Mouse (Mus musculus): ENCODE measurements around the gene Tmprss11e. TPM values are rescaled to one million over a fixed set of nuclear protein-coding genes. Genes with fewer than 3 reads are reported as not detected.

Tmprss11e gene
- polyA plus RNA-seq, 1 experiment from 2014 or later = not detected

- no peak overlapping the region for H3K27ac ChIP-seq
- H3K27me3 ChIP-seq (replicated peaks) = no peaks in the 10 kb centered on the region
- no peaks in the 10 kb centered on the region for H3K9me3 ChIP-seq
- H3K9ac ChIP-seq = no peak overlapping the region
- no peak overlapping the region for H3K4me2 ChIP-seq (replicated peaks)
- no peak overlapping the region for H3K4me3 ChIP-seq (replicated peaks)
- 56% methylated on average over 2 of the region's 2 CpGs for WGBS
- H3K4me1 ChIP-seq (replicated peaks) = no peaks in the 10 kb centered on the region
- ATAC-seq = peak; percentile 81
- no peaks in the 10 kb centered on the region for H3K36me3 ChIP-seq
These were observed 9.8 kb downstream of the Tmprss11e start for GRCm38 (mm10) chr5:86735808-86736207.

- Histone ChIP-seq H3K9ac (no peak overlapping the region), H3K27me3 (replicated peaks) (no peaks in the 10 kb centered on the region), H3K27ac (no peak overlapping the region), H3K9me3 (no peaks in the 10 kb centered on the region), H3K4me1 (replicated peaks) (no peaks in the 10 kb centered on the region), H3K4me3 (replicated peaks) (no peak overlapping the region), H3K36me3 (no peaks in the 10 kb centered on the region), H3K4me2 (replicated peaks) (no peak overlapping the region)
- WGBS = 75% methylated on average over 4 of the region's 4 CpGs
- ATAC-seq = no peak
These were observed 15.0 kb downstream of the Tmprss11e start for GRCm38 (mm10) chr5:86730587-86730986.

DNA sequence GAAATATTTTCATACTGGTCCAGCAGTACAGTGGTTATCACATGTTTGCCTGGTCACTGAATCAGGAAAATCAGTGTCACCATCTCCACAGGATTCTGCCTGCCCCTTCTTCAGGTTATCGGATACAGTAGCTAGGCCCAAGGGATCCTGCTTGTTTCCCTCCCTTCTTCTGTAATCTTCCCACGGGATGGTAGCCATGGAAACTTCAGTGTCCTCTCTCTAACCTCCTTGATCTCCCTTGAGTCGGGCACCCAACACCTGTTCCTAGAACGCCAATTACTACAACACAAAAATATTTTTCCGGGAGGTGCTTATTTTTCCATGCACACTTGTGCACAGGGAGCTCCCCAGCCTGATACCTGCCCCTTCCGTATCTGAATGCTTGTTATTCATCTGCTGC, 17.0 kb downstream of the Tmprss11e start:
- Histone ChIP-seq H3K9ac (no peak overlapping the region), H3K27ac (no peak overlapping the region), H3K9me3 (no peaks in the 10 kb centered on the region), H3K4me2 (replicated peaks) (no peak overlapping the region), H3K36me3 (no peaks in the 10 kb centered on the region), H3K4me1 (replicated peaks) (no peaks in the 10 kb centered on the region), H3K4me3 (replicated peaks) (no peak overlapping the region), H3K27me3 (replicated peaks) (no peaks in the 10 kb centered on the region)
- no peak for ATAC-seq
- 76% methylated on average over 6 of the region's 6 CpGs for WGBS

DNA sequence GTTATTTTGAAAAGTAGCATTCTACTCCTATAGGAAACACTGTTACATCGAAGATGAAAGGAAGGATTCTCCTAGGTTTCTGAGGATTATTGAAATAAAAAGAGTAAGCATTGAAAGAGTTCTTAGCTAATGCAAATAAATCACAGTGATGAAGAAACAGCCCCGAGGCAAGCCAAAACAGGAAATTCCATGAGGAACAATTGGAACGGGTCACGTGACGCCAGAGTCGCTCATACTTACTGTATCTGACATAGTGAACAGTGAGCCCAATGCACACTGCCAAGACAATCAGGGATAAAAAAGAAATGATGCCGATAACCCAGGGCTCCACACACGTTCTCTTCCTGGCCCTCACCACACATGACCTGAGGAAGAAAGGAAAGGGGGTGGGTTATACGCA, 18.6 kb downstream of the Tmprss11e start:
- H3K27ac ChIP-seq = no peak overlapping the region
- no peak overlapping the region for H3K9ac ChIP-seq
- H3K4me3 ChIP-seq (replicated peaks) = no peak overlapping the region
- no peak for ATAC-seq
- H3K36me3 ChIP-seq = no peaks in the 10 kb centered on the region
- H3K4me2 ChIP-seq (replicated peaks) = no peak overlapping the region
- 78% methylated on average over 9 of the region's 9 CpGs for WGBS
- H3K27me3 ChIP-seq (replicated peaks) = no peaks in the 10 kb centered on the region
- no peaks in the 10 kb centered on the region for H3K4me1 ChIP-seq (replicated peaks)
- no peaks in the 10 kb centered on the region for H3K9me3 ChIP-seq

DNA sequence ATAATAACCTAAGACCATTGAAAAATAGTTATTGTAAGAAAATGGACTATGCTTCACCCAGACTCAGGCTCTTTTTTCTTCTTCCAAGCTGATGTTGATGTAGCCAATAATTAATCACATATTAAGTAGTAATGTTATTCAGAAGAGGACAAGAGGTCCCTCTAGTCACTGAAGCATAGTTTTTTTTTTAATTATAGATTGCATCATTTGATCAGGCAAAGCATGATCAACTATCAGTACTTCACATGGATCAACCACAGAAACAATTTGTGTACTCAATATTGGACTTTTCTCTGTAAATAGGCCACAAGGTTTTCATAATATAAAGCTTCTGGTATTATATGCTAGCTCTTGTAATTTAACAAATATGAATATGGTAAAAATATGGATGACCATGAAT, 20.6 kb downstream of the Tmprss11e start:
- H3K9ac ChIP-seq = no peak overlapping the region
- H3K4me3 ChIP-seq (replicated peaks) = no peak overlapping the region
- H3K27ac ChIP-seq = no peak overlapping the region
- no peaks in the 10 kb centered on the region for H3K9me3 ChIP-seq
- no peaks in the 10 kb centered on the region for H3K27me3 ChIP-seq (replicated peaks)
- no peaks in the 10 kb centered on the region for H3K36me3 ChIP-seq
- no peak overlapping the region for H3K4me2 ChIP-seq (replicated peaks)
- ATAC-seq = no peak
- no peaks in the 10 kb centered on the region for H3K4me1 ChIP-seq (replicated peaks)

- Histone ChIP-seq H3K27me3 (replicated peaks) (no peaks in the 10 kb centered on the region), H3K9ac (no peak overlapping the region), H3K4me2 (replicated peaks) (no peak overlapping the region), H3K27ac (no peak overlapping the region), H3K9me3 (no peaks in the 10 kb centered on the region), H3K36me3 (no peaks in the 10 kb centered on the region), H3K4me1 (replicated peaks) (no peaks in the 10 kb centered on the region), H3K4me3 (replicated peaks) (no peak overlapping the region)
- ATAC-seq = no peak
- whole genome bisulfite sequencing = 50% methylated on average over 2 of the region's 2 CpGs
These were observed 22.7 kb downstream of the Tmprss11e start for GRCm38 (mm10) chr5:86722820-86723460.

GRCm38 (mm10) chr5:86714967-86715366, 30.6 kb downstream of the Tmprss11e start:
- Histone ChIP-seq H3K36me3 (no peaks in the 10 kb centered on the region), H3K4me3 (replicated peaks) (no peak overlapping the region), H3K4me1 (replicated peaks) (no peaks in the 10 kb centered on the region), H3K9ac (no peak overlapping the region), H3K4me2 (replicated peaks) (no peak overlapping the region), H3K9me3 (no peaks in the 10 kb centered on the region), H3K27me3 (replicated peaks) (no peaks in the 10 kb centered on the region), H3K27ac (no peak overlapping the region)
- WGBS = 60% methylated on average over 2 of the region's 2 CpGs
- ATAC-seq = peak; percentile 41; the same call in 1 of the 2 replicates

GRCm38 (mm10) chr5:86704923-86705322, 40.7 kb downstream of the Tmprss11e start:
- no peaks in the 10 kb centered on the region for H3K9me3 ChIP-seq
- H3K27ac ChIP-seq = no peak overlapping the region
- H3K9ac ChIP-seq = no peak overlapping the region
- no peak overlapping the region for H3K4me3 ChIP-seq (replicated peaks)
- H3K27me3 ChIP-seq (replicated peaks) = no peaks in the 10 kb centered on the region
- no peak for ATAC-seq
- H3K4me1 ChIP-seq (replicated peaks) = no peaks in the 10 kb centered on the region
- no peaks in the 10 kb centered on the region for H3K36me3 ChIP-seq
- H3K4me2 ChIP-seq (replicated peaks) = no peak overlapping the region
- 85% methylated on average over 3 of the region's 3 CpGs for WGBS

DNA sequence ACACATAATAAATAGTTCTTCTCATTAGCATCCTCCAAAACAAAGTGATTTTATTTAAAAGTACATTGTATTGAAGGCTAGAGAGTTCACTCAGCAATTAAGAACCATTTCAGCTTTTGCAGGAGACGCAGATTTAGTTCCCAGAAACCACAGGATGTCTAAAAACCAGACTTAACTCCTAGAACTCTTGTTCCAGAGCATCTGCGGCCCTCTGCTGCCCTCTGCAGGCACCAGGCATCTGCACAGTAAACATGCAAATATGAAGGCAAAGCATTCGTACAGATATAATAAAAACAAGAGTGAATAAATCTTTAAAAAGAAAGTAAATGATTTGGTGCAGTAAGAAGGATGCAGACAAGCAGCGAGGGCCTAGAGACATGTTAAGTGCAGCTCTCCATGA, 60.9 kb downstream of the Tmprss11e start:
- H3K4me1 ChIP-seq (replicated peaks) = no peaks in the 10 kb centered on the region
- no peak overlapping the region for H3K9ac ChIP-seq
- 52% methylated on average over 4 of the region's 4 CpGs for WGBS
- H3K4me2 ChIP-seq (replicated peaks) = no peak overlapping the region
- no peaks in the 10 kb centered on the region for H3K27me3 ChIP-seq (replicated peaks)
- ATAC-seq = no peak
- no peaks in the 10 kb centered on the region for H3K9me3 ChIP-seq
- no peaks in the 10 kb centered on the region for H3K36me3 ChIP-seq
- H3K4me3 ChIP-seq (replicated peaks) = no peak overlapping the region
- no peak overlapping the region for H3K27ac ChIP-seq

DNA sequence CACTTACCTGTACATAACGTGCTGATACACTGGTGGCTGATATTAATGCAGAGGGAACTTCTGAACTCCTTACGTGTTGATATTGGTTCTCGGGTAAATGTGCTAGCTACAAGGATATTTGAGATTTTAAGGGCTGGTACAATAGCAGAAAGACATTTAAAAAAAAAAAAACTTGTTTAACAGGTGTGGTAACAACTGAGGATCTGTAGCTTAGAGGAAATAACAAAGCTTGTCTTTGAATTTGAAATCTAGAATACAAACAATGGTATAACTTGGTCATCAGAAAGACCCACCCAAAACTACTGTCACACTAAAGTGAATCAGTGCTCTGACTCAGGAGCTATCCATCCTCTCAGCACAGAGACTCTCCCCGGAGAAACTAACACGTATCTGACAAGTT, 69.4 kb downstream of the Tmprss11e start, which contains the start of gene Tmprss11b:
TSS of gene Tmprss11b (minus strand) at position 101 of the 400 bp plus-strand sequence.
- H3K4me1 ChIP-seq (replicated peaks) = no peaks in the 10 kb centered on the region
- WGBS = 72% methylated on average over 5 of the region's 5 CpGs
- H3K36me3 ChIP-seq = no peaks in the 10 kb centered on the region
- no peak for ATAC-seq
- H3K9ac ChIP-seq = no peak within 1 kb of the TSS
- H3K4me3 ChIP-seq (replicated peaks) = no peak within 1 kb of the TSS
- no peak within 1 kb of the TSS for H3K27ac ChIP-seq
- no peaks in the 10 kb centered on the region for H3K9me3 ChIP-seq
- no peaks in the 10 kb centered on the region for H3K27me3 ChIP-seq (replicated peaks)
- H3K4me2 ChIP-seq (replicated peaks) = no peak within 1 kb of the TSS

Other genes with a start within 250 kb of the Tmprss11e start
- not detected in 2 replicates for gene Tmprss11g, start 227.2 kb downstream of the Tmprss11e start, polyA plus RNA-seq (2015; fragmentation: Nextera tagmentation; extraction: Ambion mirVana)
- gene Tmprss11f, start 113.4 kb downstream of the Tmprss11e start, polyA plus RNA-seq (2015; fragmentation: Nextera tagmentation; extraction: Ambion mirVana) = 0.04 TPM in 1 of 2 replicates, not detected in the other
- not detected in 2 replicates for gene Tmprss11b, start 69.5 kb downstream of the Tmprss11e start, polyA plus RNA-seq (2015; fragmentation: Nextera tagmentation; extraction: Ambion mirVana)
- gene Ythdc1, start 58.4 kb upstream of the Tmprss11e start, polyA plus RNA-seq (2015; fragmentation: Nextera tagmentation; extraction: Ambion mirVana) = 31.5 and 35.2 TPM in 2 replicates
- gene Ugt2b34, start 161.1 kb upstream of the Tmprss11e start, polyA plus RNA-seq (2015; fragmentation: Nextera tagmentation; extraction: Ambion mirVana) = 142 TPM in 2 replicates
- 0.06 TPM in 1 of 2 replicates, not detected in the other for gene Ugt2b1, start 180.7 kb upstream of the Tmprss11e start, polyA plus RNA-seq (2015; fragmentation: Nextera tagmentation; extraction: Ambion mirVana)

Measured in intestine, embryonic 15.5 days (tissue).